Mouse (Mus musculus): Measurements from ENCODE around the gene Gm1604a.
"Not testable (repeated sequence)": the region's sequence is repeated elsewhere in the genome, so short reads cannot be mapped to it uniquely, and the experiment has no call there.

Gene Gm1604a

DNA sequence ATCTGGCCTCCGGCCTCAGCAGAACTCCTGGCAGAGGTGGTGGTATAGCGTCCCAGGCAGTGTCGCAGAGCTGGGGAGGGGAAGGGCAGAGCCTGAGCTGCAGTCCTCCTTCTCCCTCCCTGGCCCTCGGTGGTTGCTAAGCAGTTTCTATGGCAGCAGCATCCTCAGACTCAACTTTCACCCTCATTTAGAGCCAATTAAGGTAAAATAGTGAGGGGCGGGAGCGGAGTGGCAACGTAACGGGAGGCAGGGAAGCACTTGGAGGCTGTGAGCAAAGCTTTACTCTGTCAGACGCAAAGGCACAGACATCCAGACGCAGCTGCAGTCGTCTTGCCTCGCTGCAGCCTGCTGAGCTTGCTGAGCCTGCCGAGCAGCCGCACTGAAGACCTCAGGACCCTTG is at the start of gene Gm1604a:
Gm1604a (plus strand) TSS at position 312 of the 400 bp plus-strand sequence.
- DNase-seq, result peak; percentile 13

DNA sequence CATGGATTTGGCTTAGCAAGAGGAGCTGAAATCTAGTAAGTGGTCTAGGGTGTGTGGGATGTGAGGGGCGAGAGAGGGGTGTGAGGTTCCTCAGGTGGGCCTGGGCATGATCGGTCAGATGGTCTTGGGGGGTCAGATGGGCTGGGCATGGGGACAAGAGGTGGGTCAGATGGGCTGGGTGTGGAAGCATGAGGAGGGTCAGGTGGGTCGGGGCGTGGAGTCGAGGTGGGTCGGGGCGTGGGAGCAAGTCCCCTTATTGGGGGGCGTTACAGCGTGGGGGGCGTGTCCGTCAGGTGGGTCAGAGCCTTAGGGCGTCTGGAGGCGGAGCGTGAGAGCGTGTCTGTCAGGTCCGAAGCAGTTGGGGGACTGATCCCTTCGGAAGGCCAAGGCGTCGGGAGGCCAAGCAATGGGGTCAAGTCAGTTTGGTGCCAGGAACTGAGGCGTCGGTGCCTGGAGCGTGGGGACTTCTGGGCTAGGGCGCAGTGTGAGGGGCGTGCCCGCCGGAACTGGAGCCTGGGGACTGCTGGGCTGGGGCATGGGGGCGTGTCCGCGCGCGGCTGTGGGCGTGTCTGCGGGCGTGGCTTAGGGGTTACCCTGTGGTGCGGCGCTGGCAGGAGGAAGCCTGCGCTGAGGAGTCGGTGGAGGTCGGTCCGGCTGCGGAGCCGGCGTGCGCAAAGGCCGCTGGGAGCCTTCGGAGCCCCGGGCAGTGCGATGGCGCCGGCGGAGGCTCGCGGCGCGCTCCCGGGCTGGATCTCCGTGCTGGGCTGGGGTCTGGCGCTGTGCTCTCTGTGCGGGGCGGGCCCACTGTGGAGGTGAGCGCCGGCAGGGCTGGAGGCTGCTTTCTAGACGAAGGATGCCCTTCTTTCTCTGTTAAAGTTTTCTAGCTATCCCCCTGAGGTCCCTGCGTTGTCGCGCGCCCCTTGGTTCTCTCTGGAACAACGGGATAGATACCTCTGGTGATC is 46.8 kb upstream of the Gm1604a start, which contains the start of gene Gm49721:
Gm49721 (plus strand) TSS at position 618 of the 962 bp plus-strand sequence.
- DNase-seq, result peak; percentile 48

DNA sequence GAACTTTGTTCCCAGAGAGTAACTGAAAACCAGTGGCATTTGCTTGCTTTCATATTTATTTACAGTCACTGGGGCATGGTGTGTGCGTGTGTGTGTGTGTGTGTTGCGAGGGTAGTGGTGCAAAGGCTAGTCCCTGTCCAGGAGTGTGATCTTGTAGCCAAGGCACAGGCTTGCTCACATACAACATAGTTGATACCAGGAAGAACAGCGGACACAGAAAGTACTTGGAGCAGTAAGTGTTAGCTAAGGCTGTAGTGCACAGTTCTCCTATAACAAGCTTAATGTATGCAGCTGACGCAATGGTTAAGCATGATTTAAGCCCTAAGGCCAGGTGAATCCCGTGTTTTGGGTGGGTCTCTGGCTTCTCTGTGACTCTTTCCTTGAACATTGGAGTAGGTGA is 46.0 kb upstream of the Gm1604a start:
- not testable (repeated sequence) for DNase-seq

GRCm38 (mm10) chr17:6980144-6980543 is 45.2 kb upstream of the Gm1604a start:
- not testable (repeated sequence) for DNase-seq

DNA sequence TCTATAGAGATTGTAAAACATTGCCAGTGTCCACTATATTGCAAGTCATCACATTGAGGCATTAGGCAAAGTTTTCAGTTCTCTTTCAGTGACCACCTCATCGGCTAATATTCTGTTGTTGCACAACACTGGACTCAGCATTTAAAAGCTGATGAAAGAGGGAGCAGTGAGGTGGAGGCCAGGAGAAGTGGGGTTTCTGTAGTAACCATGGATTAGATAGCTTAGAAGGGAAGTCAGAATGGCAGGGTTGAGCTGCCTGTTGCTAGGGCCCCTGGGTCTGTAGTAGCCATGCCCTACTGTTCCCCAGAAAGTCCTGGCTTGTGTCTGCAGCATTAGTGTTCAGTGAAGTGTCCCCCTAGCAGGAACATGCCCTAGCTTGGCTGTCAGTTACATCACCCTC is 39.2 kb upstream of the Gm1604a start:
- not testable (repeated sequence) for DNase-seq

GRCm38 (mm10) chr17:6995504-6995903 is 29.9 kb upstream of the Gm1604a start:
- not testable (repeated sequence) for DNase-seq

DNA sequence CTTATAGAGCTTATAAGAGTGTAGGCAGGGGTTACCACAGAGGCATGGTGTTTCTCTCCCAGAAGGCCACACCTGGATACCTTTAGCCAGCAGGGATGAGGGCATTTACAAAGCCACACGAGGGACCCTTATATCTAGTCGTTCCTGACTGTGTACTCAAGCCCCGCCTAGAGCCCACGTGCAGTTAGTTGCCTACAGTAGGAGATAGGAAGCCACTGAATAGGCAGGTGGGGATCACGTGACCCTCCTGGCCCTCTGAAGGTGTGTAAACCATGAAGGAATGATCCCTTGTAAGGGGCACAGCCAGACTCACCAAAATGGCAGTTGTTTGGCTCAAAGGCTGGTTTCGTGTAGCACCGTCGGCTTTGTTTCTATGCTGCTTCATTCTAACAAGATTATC is 28.5 kb upstream of the Gm1604a start:
- not testable (repeated sequence) for DNase-seq

DNA sequence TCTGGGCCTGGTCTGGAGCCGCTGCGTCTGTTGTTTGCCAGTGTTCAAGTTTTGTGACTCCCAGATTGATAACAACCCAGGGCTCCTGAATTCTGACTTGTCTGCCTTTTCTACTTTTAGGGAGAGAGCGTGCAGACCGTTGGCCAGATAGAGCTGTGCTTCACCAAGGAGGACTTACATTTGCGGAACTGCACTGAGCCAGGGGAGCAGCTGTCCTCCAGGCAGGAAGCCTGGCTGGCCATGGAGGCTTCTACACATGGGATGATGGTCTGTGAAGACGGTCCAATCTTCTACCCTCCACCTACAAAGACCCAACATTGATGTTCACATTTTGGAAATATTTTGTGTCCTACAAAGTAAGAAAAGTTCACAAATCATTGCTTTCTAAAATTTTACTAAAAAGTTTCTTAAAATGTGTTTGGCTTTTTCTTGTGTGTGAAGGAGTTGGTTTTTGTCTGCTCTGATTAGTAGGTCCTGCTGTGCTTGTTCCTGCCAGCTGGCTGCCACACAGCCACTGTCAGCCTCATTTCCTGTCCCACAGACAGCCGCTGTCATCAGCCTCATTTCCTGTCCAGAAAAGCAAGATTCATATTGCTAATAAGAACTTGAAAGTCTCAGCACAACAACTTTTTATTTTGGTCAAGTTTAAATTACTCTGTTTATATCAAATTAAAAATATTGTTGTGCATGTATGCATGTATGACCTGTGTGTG is 27.4 kb upstream of the Gm1604a start:
- DNase-seq, result not testable (repeated sequence)

GRCm38 (mm10) chr17:7001790-7002585 is 23.4 kb upstream of the Gm1604a start:
- DNase-seq, result not testable (repeated sequence)

GRCm38 (mm10) chr17:7003392-7003791 is 22.0 kb upstream of the Gm1604a start:
- not testable (repeated sequence) for DNase-seq

GRCm38 (mm10) chr17:7005646-7006045 is 19.7 kb upstream of the Gm1604a start:
- not testable (repeated sequence) for DNase-seq

DNA sequence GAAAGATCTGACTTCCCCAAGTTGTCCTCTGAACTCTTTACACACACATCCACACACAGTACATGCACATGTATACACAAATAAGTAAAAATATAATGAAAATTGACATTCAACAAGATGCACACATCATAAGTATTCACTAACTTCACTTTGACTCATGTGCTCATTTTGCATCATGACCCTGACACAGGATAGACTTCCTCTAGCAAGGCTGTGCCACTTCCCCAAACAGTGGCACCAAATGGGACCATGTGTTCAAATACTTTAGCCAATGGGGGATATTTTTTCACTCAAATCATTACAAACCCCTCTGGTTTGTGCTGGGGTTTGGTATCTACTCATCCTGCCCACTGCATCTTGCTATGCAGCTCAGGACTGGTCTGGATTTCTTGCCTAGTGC is 16.5 kb upstream of the Gm1604a start:
- DNase-seq, result not testable (repeated sequence)

DNA sequence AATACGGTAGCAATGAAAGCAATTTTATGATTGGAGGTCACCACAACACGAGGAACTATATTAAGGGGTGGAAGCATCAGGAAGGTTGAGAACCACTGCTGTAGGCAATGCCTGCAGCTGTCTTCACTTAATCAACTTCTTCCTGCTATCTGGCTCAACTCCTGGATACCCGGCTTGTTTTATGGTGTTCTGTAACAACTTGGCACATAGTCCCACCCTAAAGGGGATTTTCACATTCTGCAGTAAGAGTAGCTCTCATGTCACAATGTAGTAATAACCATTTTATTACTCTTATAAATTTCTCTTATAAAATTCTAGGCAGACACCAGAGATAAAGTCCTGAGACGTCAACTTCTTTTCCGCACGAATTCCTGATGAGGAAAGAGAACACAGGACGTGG is 15.9 kb upstream of the Gm1604a start:
- DNase-seq, result not testable (repeated sequence)

DNA sequence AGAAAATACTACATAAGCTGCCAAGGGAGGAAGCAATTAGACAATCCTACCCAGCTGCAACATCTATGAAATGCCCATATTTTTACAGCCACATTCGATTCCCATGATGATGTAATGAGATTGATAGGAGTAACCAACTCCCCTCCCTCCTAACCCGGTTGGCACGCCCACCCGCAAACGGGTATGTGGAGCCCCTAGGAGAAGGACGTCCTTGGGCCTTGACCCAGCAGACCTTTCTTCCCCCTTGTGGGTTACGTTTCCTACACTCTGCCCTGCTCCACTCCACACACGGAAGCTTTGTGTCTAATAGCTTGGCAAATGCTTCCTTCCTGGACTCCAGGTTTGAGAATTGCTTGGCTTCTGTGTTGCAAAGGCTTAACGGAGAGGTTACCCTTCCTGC is 15.5 kb upstream of the Gm1604a start:
- not testable (repeated sequence) for DNase-seq

- DNase-seq, result not testable (repeated sequence)
Measured at GRCm38 (mm10) chr17:7014190-7014589, 11.2 kb upstream of the Gm1604a start.

DNA sequence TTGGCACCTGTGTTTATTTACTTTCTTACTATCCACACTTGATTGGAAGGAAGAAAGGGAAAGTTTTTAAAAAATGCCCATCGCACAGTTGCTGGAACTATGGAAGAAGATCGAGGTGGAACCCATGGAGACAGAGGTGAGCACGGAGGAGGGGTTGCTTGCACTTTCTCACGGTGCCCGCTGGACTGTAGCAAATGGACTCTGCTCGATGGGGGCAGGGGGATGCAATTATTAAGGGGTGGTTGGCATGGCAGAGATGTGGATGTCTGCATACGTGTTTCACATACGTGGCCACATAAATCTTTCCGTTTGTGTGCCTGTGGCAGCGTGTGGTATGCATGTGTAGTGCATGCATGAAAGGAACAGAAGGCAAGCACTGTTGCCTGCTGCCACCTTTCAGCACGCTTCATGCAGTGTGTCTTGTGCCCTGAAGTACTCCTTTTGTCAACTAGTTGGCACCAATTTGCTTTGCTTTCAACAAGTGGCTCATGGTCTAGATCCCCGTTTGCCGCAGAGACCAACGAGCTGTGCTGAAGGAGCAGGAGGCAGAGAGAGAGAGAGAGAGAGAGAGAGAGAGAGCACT is 487 bp downstream of the Gm1604a start:
- not testable (repeated sequence) for DNase-seq

DNA sequence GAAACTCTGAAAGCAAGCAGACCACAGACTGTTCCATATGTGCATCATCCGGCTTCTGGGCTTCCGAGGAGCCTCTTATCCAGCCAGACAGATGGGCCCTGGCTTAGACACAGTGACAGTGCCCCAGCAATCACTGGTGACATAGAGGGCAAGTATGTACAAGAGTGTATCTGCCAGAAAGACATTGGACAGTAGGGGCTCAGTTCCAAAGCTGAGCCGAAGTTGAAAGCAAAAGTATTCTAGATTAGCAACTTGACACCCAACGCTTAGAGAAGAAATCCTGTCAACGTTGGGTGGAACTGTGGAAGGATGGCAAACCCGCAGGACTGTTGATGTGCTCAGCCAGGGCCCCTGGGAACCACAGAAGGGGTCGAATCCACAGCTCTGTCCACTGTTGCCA is 4.8 kb downstream of the Gm1604a start:
- DNase-seq, result not testable (repeated sequence)

- not testable (repeated sequence) for DNase-seq
Measured at GRCm38 (mm10) chr17:7030622-7031174, 5.3 kb downstream of the Gm1604a start.

- not testable (repeated sequence) for DNase-seq
Measured at GRCm38 (mm10) chr17:7033192-7034166, 8.1 kb downstream of the Gm1604a start.

DNA sequence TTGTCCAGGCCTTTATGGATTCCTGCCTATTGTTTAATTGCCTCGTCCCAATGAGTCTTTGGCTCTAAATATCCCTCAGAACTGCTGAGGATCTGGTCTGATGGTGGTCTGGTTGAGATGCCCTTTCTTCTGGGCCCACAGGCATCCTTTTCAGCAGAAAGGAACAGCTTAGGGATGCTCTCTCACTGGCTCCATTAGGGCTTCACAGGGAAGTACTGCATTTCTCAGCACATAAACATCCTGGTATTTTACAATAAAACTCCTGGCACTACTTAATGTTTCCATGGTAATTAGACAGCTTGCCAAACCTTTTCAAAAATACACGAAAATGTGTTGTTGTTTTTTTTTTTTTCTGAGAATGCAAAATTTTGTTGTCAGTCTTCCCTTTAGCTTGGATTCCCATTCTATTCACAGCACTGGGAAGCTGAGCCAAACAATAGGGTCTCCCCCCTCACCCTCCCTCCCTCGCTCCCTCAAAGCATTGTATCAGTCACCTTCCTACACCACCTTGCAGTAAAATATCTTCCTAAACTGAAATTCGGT is 43.7 kb downstream of the Gm1604a start:
- not testable (repeated sequence) for DNase-seq

All from right cerebral cortex, postnatal 14 days (tissue).